Mouse (Mus musculus) intestine, embryonic 16.5 days (tissue): ENCODE measurements around the gene Rnf215. TPM values are rescaled to one million over a fixed set of nuclear protein-coding genes. Genes with fewer than 3 reads are reported as not detected.
"Not testable (repeated sequence)": the region's sequence is repeated elsewhere in the genome, so short reads cannot be mapped to it uniquely, and the experiment has no call there.

Experiments used
- ATAC-seq: fragments of 200-750 bp; cut with Nextera tagmentation; 2 replicates; pipeline ENCODE4 v1.8.0; 2017; ENCODE audit warnings: moderate TSS enrichment, moderate library complexity
- H3K27ac ChIP-seq: fragments of 300-500 bp; sonication (generic); 2 replicates; pipeline ENCODE4 v1.5.1; 2014; ENCODE audit warnings: mild to moderate bottlenecking, low read length
- H3K27me3 ChIP-seq: fragments of 300-500 bp; sonication (generic); replicated peaks from 2 replicates; pipeline ENCODE4 v1.6.1; 2014; ENCODE audit warnings: low read length, control low read depth, mixed read lengths; ENCODE audit not compliant: control insufficient read depth, insufficient read depth
- H3K36me3 ChIP-seq: fragments of 300-500 bp; sonication (generic); 2 replicates; pipeline ENCODE4 v1.6.1; 2014; ENCODE audit warnings: low read length, control low read depth; ENCODE audit not compliant: control insufficient read depth, insufficient read depth
- H3K4me1 ChIP-seq: fragments of 300-500 bp; sonication (generic); 2 replicates; pipeline ENCODE4 v1.6.1; 2014; ENCODE audit warnings: low read length, control low read depth, mixed read lengths; ENCODE audit not compliant: control insufficient read depth, insufficient read depth
- H3K4me2 ChIP-seq: fragments of 300-500 bp; sonication (generic); 2 replicates; pipeline ENCODE4 v1.6.1; 2014; ENCODE audit warnings: low read depth, low read length, control low read depth
- H3K4me3 ChIP-seq: fragments of 300-500 bp; sonication (generic); 2 replicates; pipeline ENCODE4 v1.5.1; 2014; ENCODE audit warnings: mild to moderate bottlenecking, low read length
- H3K9ac ChIP-seq: fragments of 300-500 bp; sonication (generic); 2 replicates; pipeline ENCODE4 v1.6.1; 2014; ENCODE audit warnings: low read depth, low read length
- H3K9me3 ChIP-seq: fragments of 300-500 bp; sonication (generic); 2 replicates; pipeline ENCODE4 v1.6.1; 2016; ENCODE audit warnings: low read length, control low read depth; ENCODE audit not compliant: control insufficient read depth
- WGBS: fragments of 180-500 bp; shearing (Covaris S2); extraction: QIAGEN DNeasy Blood & Tissue Kit; methylation state at CpG from one replicate; pipeline ENCODE4 v1.1.7; 2014; 5-methylcytosine and 5-hydroxymethylcytosine counted together
- polyA plus RNA-seq: library from polyadenylated mRNA; unstranded; fragments of >200 nt; fragmentation: Nextera tagmentation; extraction: Ambion mirVana; gene quantifications from 2 replicates; pipeline ENCODE4 v1.2.1, GENCODE M21; 2015

Rnf215 gene
- polyA plus RNA-seq, 1 experiment from 2014 or later = 19.2 TPM

- 84% methylated on average over 4 of the region's 4 CpGs for whole genome bisulfite sequencing
- Histone ChIP-seq H3K9ac (no peak overlapping the region), H3K4me2 (no peak overlapping the region), H3K27me3 (no peaks in the 10 kb centered on the region), H3K27ac (no peak overlapping the region), H3K36me3 (no peaks in the 10 kb centered on the region), H3K4me1 (no peaks in the 10 kb centered on the region), H3K9me3 (no peaks in the 10 kb centered on the region), H3K4me3 (no peak overlapping the region)
- no peak for ATAC-seq
Observed at GRCm38 (mm10) chr11:4112033-4112432, 23.0 kb upstream of the Rnf215 start.

GRCm38 (mm10) chr11:4112861-4113260 is 22.1 kb upstream of the Rnf215 start:
- Histone ChIP-seq H3K4me2 (no peak overlapping the region), H3K9me3 (no peaks in the 10 kb centered on the region), H3K4me1 (peaks cover 3% of the 10 kb centered on the region), H3K27ac (no peak overlapping the region), H3K27me3 (no peaks in the 10 kb centered on the region), H3K9ac (no peak overlapping the region), H3K4me3 (no peak overlapping the region), H3K36me3 (no peaks in the 10 kb centered on the region)
- WGBS = 72% methylated on average over 6 of the region's 6 CpGs
- ATAC-seq = no peak

GRCm38 (mm10) chr11:4113496-4113895 is 21.5 kb upstream of the Rnf215 start:
- H3K9me3 ChIP-seq = no peaks in the 10 kb centered on the region
- WGBS = 84% methylated on average over 4 of the region's 4 CpGs
- no peak overlapping the region for H3K27ac ChIP-seq
- H3K27me3 ChIP-seq = no peaks in the 10 kb centered on the region
- no peak overlapping the region for H3K4me2 ChIP-seq
- H3K4me3 ChIP-seq = no peak overlapping the region
- H3K36me3 ChIP-seq = no peaks in the 10 kb centered on the region
- no peak overlapping the region for H3K9ac ChIP-seq
- ATAC-seq = no peak
- peaks cover 9% of the 10 kb centered on the region for H3K4me1 ChIP-seq

GRCm38 (mm10) chr11:4113970-4114369 is 21.0 kb upstream of the Rnf215 start:
- 74% methylated on average over 6 of the region's 6 CpGs for WGBS
- no peak overlapping the region for H3K4me3 ChIP-seq
- no peak overlapping the region for H3K27ac ChIP-seq
- H3K9ac ChIP-seq = no peak overlapping the region
- no peak for ATAC-seq
- peaks cover 12% of the 10 kb centered on the region for H3K4me1 ChIP-seq
- no peak overlapping the region for H3K4me2 ChIP-seq
- H3K36me3 ChIP-seq = no peaks in the 10 kb centered on the region
- no peaks in the 10 kb centered on the region for H3K9me3 ChIP-seq
- no peaks in the 10 kb centered on the region; the same call in 1 of the 2 replicates for H3K27me3 ChIP-seq

- H3K4me1 ChIP-seq = peaks cover 13% of the 10 kb centered on the region
- H3K9ac ChIP-seq, H3K27me3 ChIP-seq, H3K27ac ChIP-seq, H3K36me3 ChIP-seq, H3K9me3 ChIP-seq, H3K4me3 ChIP-seq, H3K4me2 ChIP-seq, ATAC-seq: not testable (repeated sequence)
- WGBS = 82% methylated on average over 6 of the region's 6 CpGs
Observed at GRCm38 (mm10) chr11:4114541-4114940, 20.5 kb upstream of the Rnf215 start.

- H3K9me3 ChIP-seq = no peaks in the 10 kb centered on the region
- no peak overlapping the region for H3K4me3 ChIP-seq
- H3K27me3 ChIP-seq = peaks cover 5% of the 10 kb centered on the region; the same call in 1 of the 2 replicates
- 79% methylated on average over 4 of the region's 4 CpGs for WGBS
- H3K4me2 ChIP-seq = no peak overlapping the region
- no peak overlapping the region for H3K27ac ChIP-seq
- ATAC-seq = no peak
- H3K36me3 ChIP-seq = no peaks in the 10 kb centered on the region
- H3K9ac ChIP-seq = no peak overlapping the region
- peaks cover 13% of the 10 kb centered on the region for H3K4me1 ChIP-seq
Observed at GRCm38 (mm10) chr11:4115407-4115806, 19.6 kb upstream of the Rnf215 start.

- WGBS = 51% methylated on average over 11 of the region's 11 CpGs
- Histone ChIP-seq H3K9me3 (no peaks in the 10 kb centered on the region), H3K36me3 (no peaks in the 10 kb centered on the region), H3K4me2 (no peak overlapping the region), H3K4me1 (peaks cover 13% of the 10 kb centered on the region), H3K27ac (no peak overlapping the region), H3K27me3 (peaks cover 5% of the 10 kb centered on the region; the same call in 1 of the 2 replicates), H3K4me3 (no peak overlapping the region), H3K9ac (no peak overlapping the region)
- no peak for ATAC-seq
Observed at GRCm38 (mm10) chr11:4116458-4117141, 18.4 kb upstream of the Rnf215 start.

- Histone ChIP-seq H3K9me3 (no peaks in the 10 kb centered on the region), H3K4me1 (peaks cover 13% of the 10 kb centered on the region), H3K4me2 (peak overlapping the region; percentile 99), H3K4me3 (peak overlapping the region; percentile 63), H3K27me3 (peaks cover 5% of the 10 kb centered on the region; the same call in 1 of the 2 replicates), H3K27ac (no peak overlapping the region), H3K36me3 (no peaks in the 10 kb centered on the region), H3K9ac (peak overlapping the region; percentile 70; the same call in 1 of the 2 replicates)
- ATAC-seq = peak; percentile 13; the same call in 1 of the 2 replicates
- 23% methylated on average over 3 of the region's 3 CpGs for WGBS
Observed at GRCm38 (mm10) chr11:4117372-4118071, 17.5 kb upstream of the Rnf215 start.

- H3K27ac ChIP-seq = no peak overlapping the region
- WGBS = 2% methylated on average over 41 of the region's 41 CpGs
- H3K4me1 ChIP-seq = peaks cover 13% of the 10 kb centered on the region
- peak overlapping the region; percentile 70 for H3K9ac ChIP-seq
- peak; percentile 87 for ATAC-seq
- peak overlapping the region; percentile 99 for H3K4me2 ChIP-seq
- H3K27me3 ChIP-seq = peaks cover 5% of the 10 kb centered on the region; the same call in 1 of the 2 replicates
- no peaks in the 10 kb centered on the region for H3K9me3 ChIP-seq
- no peaks in the 10 kb centered on the region for H3K36me3 ChIP-seq
- peak overlapping the region; percentile 63 for H3K4me3 ChIP-seq
Observed at GRCm38 (mm10) chr11:4118081-4118921, 16.7 kb upstream of the Rnf215 start.
